In the genomic region with DNA sequence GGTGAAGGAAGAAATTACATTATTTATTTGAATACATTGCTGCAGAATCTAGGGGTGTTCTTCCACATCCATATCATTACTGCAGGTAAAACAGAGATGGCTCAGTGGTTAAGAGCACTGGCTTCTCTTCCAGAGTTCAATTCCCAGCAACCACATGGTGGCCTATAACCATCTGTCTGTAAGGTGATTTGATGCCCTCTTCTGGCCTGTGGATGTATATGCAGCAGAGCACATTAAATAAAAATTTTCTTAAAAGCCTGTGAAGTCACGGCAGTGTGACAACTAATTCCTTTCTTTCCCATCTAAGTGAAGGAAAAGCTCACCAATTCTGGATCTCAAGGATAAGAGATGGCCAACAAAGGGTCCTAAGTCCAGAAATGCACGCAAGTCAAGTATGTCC, we compare ENCODE assay signal across 12 mouse cellular contexts. TPM values are rescaled to one million over a fixed set of nuclear protein-coding genes. Genes with fewer than 3 reads are reported as not detected.
DNase-seq lines count a peak whose midpoint lies in the region; ATAC-seq and TF ChIP-seq lines count a peak whose summit lies in the region.
"Had no signal": no experiment of that assay in that cellular context is flagged by ENCODE, and none has a peak within 500 bp of the region (broad histone marks: within the 10 kb centered on the region; RNA-seq: fewer than 3 reads in every experiment).

No protein-coding gene starts in this region.

- DNase-seq in hindbrain, postnatal 0 days (ENCODE audit: low spot score), result peak; percentile 75
- DNase-seq in thymus, postnatal 0 days (ENCODE audit: low spot score), result peak; percentile 29
- DNase-seq in thymus, postnatal 36 days, result no peak
- peak; percentile 40 for DNase-seq in telencephalon, adult 2 months (ENCODE audit: low read depth, low spot score)
- DNase-seq: adrenal gland, postnatal 36 days; spleen, adult 18-20 months had no signal

- no peak overlapping the region for H3K27ac ChIP-seq in hindbrain, postnatal 0 days
- no peak overlapping the region for H3K27ac ChIP-seq in hindbrain, embryonic 13.5 days
- no peak overlapping the region for H3K27ac ChIP-seq in kidney, embryonic 14.5 days (ENCODE audit: low read depth, low read length)
- H3K27ac ChIP-seq: kidney, embryonic 15.5 days had no signal

- WGBS in hindbrain, postnatal 0 days, result 33% methylated on average over 2 of the region's 2 CpGs
- WGBS in hindbrain, embryonic 13.5 days, result 37% methylated on average over 2 of the region's 2 CpGs
- 46% methylated on average over 2 of the region's 2 CpGs for WGBS in kidney, embryonic 14.5 days

- H3K4me1 ChIP-seq in hindbrain, postnatal 0 days (ENCODE audit: insufficient read depth, low read length), result no peaks in the 10 kb centered on the region
- H3K4me1 ChIP-seq in hindbrain, embryonic 13.5 days (replicated peaks), result peaks cover 34% of the 10 kb centered on the region
- H3K4me1 ChIP-seq in kidney, embryonic 14.5 days (ENCODE audit: control insufficient read depth, insufficient read depth, low read length), result no peaks in the 10 kb centered on the region

- H3K9me3 ChIP-seq in hindbrain, postnatal 0 days (ENCODE audit: low read length), result no peaks in the 10 kb centered on the region
- no peaks in the 10 kb centered on the region for H3K9me3 ChIP-seq in hindbrain, embryonic 13.5 days
- H3K9me3 ChIP-seq in kidney, embryonic 14.5 days (ENCODE audit: control insufficient read depth, low read length), result no peaks in the 10 kb centered on the region
- H3K9me3 ChIP-seq: kidney, embryonic 15.5 days had no signal

- TF ChIP-seq CTCF in hindbrain, postnatal 0 days (IDR thresholded peaks at IDR 0.05; ENCODE audit: low read depth), result peak; percentile 79

- H3K4me2 ChIP-seq in hindbrain, postnatal 0 days (ENCODE audit: low read depth, low read length), result no peak overlapping the region
- H3K4me2 ChIP-seq in hindbrain, embryonic 13.5 days, result no peak overlapping the region
- H3K4me2 ChIP-seq in kidney, embryonic 14.5 days (replicated peaks; ENCODE audit: low read depth, low read length), result no peak overlapping the region
- H3K4me2 ChIP-seq: kidney, embryonic 15.5 days had no signal

- no peaks in the 10 kb centered on the region for H3K27me3 ChIP-seq in hindbrain, postnatal 0 days (ENCODE audit: insufficient read depth, low read length)
- H3K27me3 ChIP-seq in hindbrain, embryonic 13.5 days, result no peaks in the 10 kb centered on the region
- no peaks in the 10 kb centered on the region for H3K27me3 ChIP-seq in kidney, embryonic 14.5 days (ENCODE audit: control insufficient read depth, insufficient read depth, low read length)

- no peak overlapping the region for H3K4me3 ChIP-seq in hindbrain, postnatal 0 days (ENCODE audit: low read length)
- no peak overlapping the region for H3K4me3 ChIP-seq in hindbrain, embryonic 13.5 days
- no peak overlapping the region for H3K4me3 ChIP-seq in kidney, embryonic 14.5 days (ENCODE audit: low read length)
- H3K4me3 ChIP-seq: kidney, embryonic 15.5 days had no signal

- ATAC-seq in hindbrain, postnatal 0 days, result peak; percentile 35; the same call in 1 of the 2 replicates
- no peak for ATAC-seq in hindbrain, embryonic 13.5 days (ENCODE audit: low FRiP score)
- ATAC-seq in common myeloid progenitor, adult 5-6 weeks (replicated peaks; ENCODE audit: low read depth, poor library complexity, severe bottlenecking), result peak; percentile 63; the same call in 1 of the 2 replicates
- no peak for ATAC-seq in erythroid progenitor cell, adult 5-6 weeks (replicated peaks; ENCODE audit: low FRiP score, poor library complexity, severe bottlenecking)
- no peak for ATAC-seq in kidney, embryonic 14.5 days (ENCODE audit: low FRiP score, low TSS enrichment)

- peaks cover 6% of the 10 kb centered on the region; the same call in 1 of the 2 replicates for H3K36me3 ChIP-seq in hindbrain, postnatal 0 days (ENCODE audit: insufficient read depth, low read length)
- H3K36me3 ChIP-seq in hindbrain, embryonic 13.5 days, result peaks cover 14% of the 10 kb centered on the region
- H3K36me3 ChIP-seq in kidney, embryonic 14.5 days (ENCODE audit: control insufficient read depth, insufficient read depth, low read length), result peaks cover 28% of the 10 kb centered on the region

- H3K9ac ChIP-seq in hindbrain, postnatal 0 days (replicated peaks; ENCODE audit: low read length), result no peak overlapping the region
- no peak overlapping the region for H3K9ac ChIP-seq in hindbrain, embryonic 13.5 days
- no peak overlapping the region for H3K9ac ChIP-seq in kidney, embryonic 14.5 days (ENCODE audit: low read depth, low read length)
- H3K9ac ChIP-seq: kidney, embryonic 15.5 days had no signal

RNA-seq across cellular contexts. Expression of a gene that starts 18.7 kb away (rescaled TPM):
- 32.9 and 51.8 TPM in 2 replicates for total RNA-seq in hindbrain, postnatal 0 days (2014; rRNA removed)
- 49.8 and 52.9 TPM in 2 replicates for polyA plus RNA-seq in hindbrain, postnatal 0 days (2015; fragmentation: Nextera tagmentation; extraction: Ambion mirVana)
- polyA plus RNA-seq in hindbrain, embryonic 13.5 days (2015; fragmentation: Nextera tagmentation; extraction: Ambion mirVana), result 42.2 and 47.6 TPM in 2 replicates
- 52.6 and 53.9 TPM in 2 replicates for polyA plus RNA-seq in thymus, postnatal 0 days (2015; fragmentation: Nextera tagmentation; extraction: Ambion mirVana)
- total RNA-seq in common myeloid progenitor, adult 5-6 weeks (2017), result 34.4 and 41.8 TPM in 2 replicates
- total RNA-seq in erythroid progenitor cell, adult 5-6 weeks (2015; ENCODE audit: low replicate concordance), result 28.1 and 35.0 TPM in 2 replicates
- 12.1 and 37.7 TPM in 2 replicates for total RNA-seq in erythroid progenitor cell, adult 5-6 weeks (2017; ENCODE audit: low replicate concordance)
- polyA plus RNA-seq in kidney, embryonic 14.5 days (2014; fragmentation: Nextera tagmentation; extraction: Ambion mirVana), result 48.7 and 75.4 TPM in 2 replicates

RNA-seq across cellular contexts. Expression of a gene that starts 26.7 kb away (rescaled TPM):
- total RNA-seq in hindbrain, postnatal 0 days (2014; rRNA removed), result 0.29 TPM in 1 of 2 replicates, not detected in the other
- polyA plus RNA-seq in hindbrain, postnatal 0 days (2015; fragmentation: Nextera tagmentation; extraction: Ambion mirVana), result 0.40 TPM in 2 replicates
- polyA plus RNA-seq in hindbrain, embryonic 13.5 days (2015; fragmentation: Nextera tagmentation; extraction: Ambion mirVana), result 0.17 and 0.35 TPM in 2 replicates
- polyA plus RNA-seq in thymus, postnatal 0 days (2015; fragmentation: Nextera tagmentation; extraction: Ambion mirVana), result 0.30 and 0.40 TPM in 2 replicates
- not detected in 2 replicates for total RNA-seq in common myeloid progenitor, adult 5-6 weeks (2017)
- total RNA-seq in erythroid progenitor cell, adult 5-6 weeks (2015; ENCODE audit: low replicate concordance), result not detected in 2 replicates
- not detected in 2 replicates for total RNA-seq in erythroid progenitor cell, adult 5-6 weeks (2017; ENCODE audit: low replicate concordance)
- not detected in 2 replicates for polyA plus RNA-seq in kidney, embryonic 14.5 days (2014; fragmentation: Nextera tagmentation; extraction: Ambion mirVana)
- total RNA-seq: adrenal gland, postnatal 36 days; megakaryocyte, adult 5-6 weeks had no signal
- polyA plus RNA-seq: kidney, embryonic 15.5 days had no signal

RNA-seq across cellular contexts. Expression of a gene that starts 52.4 kb away (rescaled TPM):
- total RNA-seq in hindbrain, postnatal 0 days (2014; rRNA removed), result 56.6 and 76.0 TPM in 2 replicates
- polyA plus RNA-seq in hindbrain, postnatal 0 days (2015; fragmentation: Nextera tagmentation; extraction: Ambion mirVana), result 118 and 133 TPM in 2 replicates
- 90.9 and 106 TPM in 2 replicates for polyA plus RNA-seq in hindbrain, embryonic 13.5 days (2015; fragmentation: Nextera tagmentation; extraction: Ambion mirVana)
- polyA plus RNA-seq in thymus, postnatal 0 days (2015; fragmentation: Nextera tagmentation; extraction: Ambion mirVana), result 28.0 and 30.0 TPM in 2 replicates
- total RNA-seq in common myeloid progenitor, adult 5-6 weeks (2017), result not detected in 2 replicates
- not detected in 2 replicates for total RNA-seq in erythroid progenitor cell, adult 5-6 weeks (2015; ENCODE audit: low replicate concordance)
- total RNA-seq in erythroid progenitor cell, adult 5-6 weeks (2017; ENCODE audit: low replicate concordance), result not detected in 2 replicates
- polyA plus RNA-seq in kidney, embryonic 14.5 days (2014; fragmentation: Nextera tagmentation; extraction: Ambion mirVana), result 39.0 and 44.1 TPM in 2 replicates
- total RNA-seq: megakaryocyte, adult 5-6 weeks had no signal

Comparison
In these comparisons a context has a peak if more than half of its experiments do, and no peak if none do; other contexts are left out.
1. ATAC-seq: peak in hindbrain, postnatal 0 days (single experiment) and common myeloid progenitor, adult 5-6 weeks (single experiment); none in hindbrain, embryonic 13.5 days (single experiment), erythroid progenitor cell, adult 5-6 weeks (single experiment) and kidney, embryonic 14.5 days (single experiment).
2. DNase-seq: peak in hindbrain, postnatal 0 days (single experiment), thymus, postnatal 0 days (single experiment) and telencephalon, adult 2 months (single experiment); none in thymus, postnatal 36 days (0 of 2).